Mouse (Mus musculus) liver, postnatal 0 days (tissue): ENCODE data around the gene Spdye4a. TPM values are rescaled to one million over a fixed set of nuclear protein-coding genes. Genes with fewer than 3 reads are reported as not detected.
A peak's percentile ranks its signal among the peaks of the same experiment; 100 is the strongest.
"Not testable (repeated sequence)": the region's sequence is repeated elsewhere in the genome, so short reads cannot be mapped to it uniquely, and the experiment has no call there.

Source experiments
- ATAC-seq: fragments of 200-750 bp; cut with Nextera tagmentation; 2 replicates; pipeline ENCODE4 v1.8.0; 2017; ENCODE audit warnings: mild to moderate bottlenecking, moderate library complexity
- DNase-seq: peaks from one replicate; pipeline ENCODE4 v3.0.0-alpha.2; 2016
- H3K27ac ChIP-seq: fragments of 300-500 bp; sonication (generic); 2 replicates; pipeline ENCODE4 v1.5.1; 2014; ENCODE audit warnings: antibody characterized with exemption, moderate library complexity, mild to moderate bottlenecking, low read depth
- H3K27me3 ChIP-seq: fragments of 300-500 bp; sonication (generic); 2 replicates; pipeline ENCODE4 v1.6.1; 2014; ENCODE audit warnings: low read length, control low read depth, mixed read lengths; ENCODE audit not compliant: insufficient read depth
- H3K36me3 ChIP-seq: fragments of 300-500 bp; sonication (generic); replicated peaks from 2 replicates; pipeline ENCODE4 v1.6.1; 2014; ENCODE audit warnings: mild to moderate bottlenecking, control low read depth, low read length, moderate library complexity, mixed read lengths; ENCODE audit not compliant: insufficient read depth
- H3K4me1 ChIP-seq: fragments of 300-500 bp; sonication (generic); 2 replicates; pipeline ENCODE4 v1.6.1; 2014; ENCODE audit warnings: antibody characterized with exemption, mild to moderate bottlenecking, control low read depth; ENCODE audit not compliant: insufficient read depth
- H3K4me2 ChIP-seq: fragments of 300-500 bp; sonication (generic); 2 replicates; pipeline ENCODE4 v1.6.1; 2014; ENCODE audit warnings: low read depth, mild to moderate bottlenecking, low read length, moderate library complexity, mixed read lengths
- H3K4me3 ChIP-seq: fragments of 300-500 bp; sonication (generic); 2 replicates; pipeline ENCODE4 v1.5.1; 2014; ENCODE audit warnings: low read depth, low read length
- H3K9ac ChIP-seq: fragments of 300-500 bp; sonication (generic); replicated peaks from 2 replicates; pipeline ENCODE4 v1.6.1; 2014; ENCODE audit warnings: mild to moderate bottlenecking, moderate library complexity
- H3K9me3 ChIP-seq: fragments of 300-500 bp; sonication (generic); 2 replicates; pipeline ENCODE4 v1.6.1; 2016; ENCODE audit warnings: mild to moderate bottlenecking, control low read depth, low read length, mixed read lengths
- CTCF ChIP-seq: sonication (generic); IDR thresholded peaks from 2 replicates; pipeline ENCODE4 v1.5.1; 2016; ENCODE audit warnings: antibody characterized with exemption, low read depth
- EP300 ChIP-seq: IDR thresholded peaks from 2 replicates; pipeline ENCODE4 v1.6.1; 2016; ENCODE audit warnings: antibody characterized with exemption, low read depth, mild to moderate bottlenecking
- WGBS: fragments of 180-500 bp; shearing (Covaris S2); extraction: QIAGEN DNeasy Blood & Tissue Kit; methylation state at CpG from one replicate; pipeline ENCODE4 v1.1.7; 2014; ENCODE audit not compliant: insufficient replicate concordance; 5-methylcytosine and 5-hydroxymethylcytosine counted together
- polyA plus RNA-seq: library from polyadenylated mRNA; unstranded; fragments of >200 nt; fragmentation: Nextera tagmentation; extraction: Ambion mirVana; gene quantifications from 2 replicates; pipeline ENCODE4 v1.2.1, GENCODE M21; 2015

Spdye4a gene
- polyA plus RNA-seq, 1 experiment from 2014 or later: not detected

GRCm38 (mm10) chr5:143213832-143214231 is 12.9 kb downstream of the Spdye4a start:
- no peak overlapping the region for H3K27ac ChIP-seq
- no peak for ATAC-seq
- H3K36me3 ChIP-seq: no peaks in the 10 kb centered on the region
- 63% methylated on average over 2 of the region's 2 CpGs for WGBS
- H3K9ac ChIP-seq: no peak overlapping the region
- no peaks in the 10 kb centered on the region for H3K27me3 ChIP-seq
- TF ChIP-seq CTCF: no peak
- no peak for TF ChIP-seq EP300
- no peaks in the 10 kb centered on the region for H3K4me1 ChIP-seq
- no peak overlapping the region for H3K4me2 ChIP-seq
- no peak for DNase-seq
- peaks cover 1% of the 10 kb centered on the region; the same call in 1 of the 2 replicates for H3K9me3 ChIP-seq
- no peak overlapping the region for H3K4me3 ChIP-seq

DNA sequence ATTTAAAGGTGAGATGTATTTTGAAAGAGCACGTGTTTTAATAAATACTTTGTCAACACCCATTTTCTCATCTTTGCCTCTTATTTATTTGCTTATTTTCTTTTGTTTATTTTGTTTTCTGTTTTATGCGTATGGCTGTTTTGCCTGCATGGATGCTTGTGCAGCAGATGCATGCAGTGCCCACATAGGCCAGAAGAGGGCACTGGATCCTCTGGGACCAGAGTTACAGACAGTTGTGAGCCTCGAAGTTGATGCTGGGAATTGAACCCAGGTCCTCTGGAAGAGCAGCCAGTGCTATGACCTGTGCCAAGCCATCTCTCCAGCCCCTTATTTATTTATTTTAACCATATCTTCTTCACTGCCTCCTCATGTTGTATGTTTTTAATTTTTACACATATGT is 21.7 kb downstream of the Spdye4a start:
- Histone ChIP-seq H3K4me2 (no peak overlapping the region), H3K36me3 (no peaks in the 10 kb centered on the region), H3K9me3 (peaks cover 5% of the 10 kb centered on the region; the same call in 1 of the 2 replicates), H3K9ac (no peak overlapping the region), H3K4me1 (no peaks in the 10 kb centered on the region), H3K27ac (no peak overlapping the region), H3K4me3 (no peak overlapping the region), H3K27me3 (no peaks in the 10 kb centered on the region)
- 72% methylated on average over 3 of the region's 3 CpGs for whole genome bisulfite sequencing
- DNase-seq: no peak
- TF ChIP-seq CTCF (peak; percentile 46), EP300 (no peak)
- no peak for ATAC-seq

DNA sequence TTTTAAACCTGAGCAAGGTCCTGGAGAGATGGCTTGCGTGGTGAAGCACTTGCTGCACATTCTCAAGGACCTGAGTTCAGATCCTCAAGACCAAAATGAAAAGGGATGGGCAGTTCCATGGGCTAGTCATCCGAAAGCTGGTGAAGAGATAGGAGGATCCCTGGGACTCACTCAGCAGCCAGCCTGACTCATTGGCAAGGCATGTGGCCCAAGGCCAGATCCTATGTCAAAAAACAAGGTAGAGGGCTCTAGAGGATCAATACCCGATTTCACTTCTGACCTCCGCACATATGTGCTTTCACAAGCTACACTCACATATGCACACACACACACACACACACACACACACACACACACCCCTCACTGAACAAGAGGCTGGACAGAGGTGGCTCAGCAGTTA is 30.2 kb downstream of the Spdye4a start:
- H3K4me1 ChIP-seq: no peaks in the 10 kb centered on the region
- no peak overlapping the region for H3K27ac ChIP-seq
- DNase-seq (no peak), ATAC-seq (no peak)
- no peak overlapping the region for H3K4me2 ChIP-seq
- TF ChIP-seq CTCF (no peak), EP300 (no peak)
- H3K27me3 ChIP-seq: no peaks in the 10 kb centered on the region
- WGBS: 62% methylated on average over 4 of the region's 4 CpGs
- H3K4me3 ChIP-seq: no peak overlapping the region
- no peaks in the 10 kb centered on the region for H3K9me3 ChIP-seq
- no peaks in the 10 kb centered on the region for H3K36me3 ChIP-seq
- no peak overlapping the region for H3K9ac ChIP-seq

DNA sequence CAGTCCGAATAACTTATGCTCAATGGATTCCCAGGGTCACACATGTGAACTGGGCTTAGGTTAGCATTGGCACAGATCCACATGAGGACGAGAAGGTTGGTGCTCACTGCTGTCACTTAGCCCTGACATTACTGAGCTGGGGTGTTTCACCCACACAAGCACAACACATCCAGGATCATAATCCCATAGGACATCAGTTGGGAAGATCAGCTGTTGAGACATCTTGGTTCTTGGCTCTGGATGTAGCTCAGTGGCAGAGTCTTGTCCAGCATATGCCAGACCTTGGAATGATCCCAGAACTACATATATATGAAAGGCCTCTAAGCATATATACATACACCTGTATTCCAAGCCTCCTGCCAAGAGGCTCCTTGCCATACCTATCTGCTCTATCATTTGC is 31.5 kb downstream of the Spdye4a start:
- Histone ChIP-seq H3K4me2 (no peak overlapping the region), H3K4me1 (no peaks in the 10 kb centered on the region), H3K27me3 (no peaks in the 10 kb centered on the region), H3K9ac (no peak overlapping the region), H3K36me3 (no peaks in the 10 kb centered on the region), H3K27ac (no peak overlapping the region), H3K4me3 (no peak overlapping the region), H3K9me3 (no peaks in the 10 kb centered on the region)
- no peak for TF ChIP-seq EP300
- TF ChIP-seq CTCF: no peak
- no peak for DNase-seq
- ATAC-seq: no peak
- WGBS: 52% methylated on average over 2 of the region's 2 CpGs

GRCm38 (mm10) chr5:143194747-143195146 is 31.9 kb downstream of the Spdye4a start:
- 60% methylated on average over 8 of the region's 8 CpGs for WGBS
- H3K36me3 ChIP-seq, H3K9me3 ChIP-seq, H3K27me3 ChIP-seq, H3K4me3 ChIP-seq, H3K4me2 ChIP-seq, ATAC-seq, H3K9ac ChIP-seq, H3K27ac ChIP-seq, H3K4me1 ChIP-seq, DNase-seq: not testable (repeated sequence)

GRCm38 (mm10) chr5:143192806-143193205 is 33.9 kb downstream of the Spdye4a start:
- ATAC-seq (no peak), DNase-seq (no peak)
- Histone ChIP-seq H3K27me3 (no peaks in the 10 kb centered on the region), H3K36me3 (no peaks in the 10 kb centered on the region), H3K9me3 (no peaks in the 10 kb centered on the region), H3K27ac (no peak overlapping the region), H3K9ac (no peak overlapping the region), H3K4me3 (no peak overlapping the region), H3K4me1 (no peaks in the 10 kb centered on the region), H3K4me2 (no peak overlapping the region)
- 80% methylated on average over 8 of the region's 8 CpGs for WGBS
- TF ChIP-seq CTCF (no peak), EP300 (no peak)

DNA sequence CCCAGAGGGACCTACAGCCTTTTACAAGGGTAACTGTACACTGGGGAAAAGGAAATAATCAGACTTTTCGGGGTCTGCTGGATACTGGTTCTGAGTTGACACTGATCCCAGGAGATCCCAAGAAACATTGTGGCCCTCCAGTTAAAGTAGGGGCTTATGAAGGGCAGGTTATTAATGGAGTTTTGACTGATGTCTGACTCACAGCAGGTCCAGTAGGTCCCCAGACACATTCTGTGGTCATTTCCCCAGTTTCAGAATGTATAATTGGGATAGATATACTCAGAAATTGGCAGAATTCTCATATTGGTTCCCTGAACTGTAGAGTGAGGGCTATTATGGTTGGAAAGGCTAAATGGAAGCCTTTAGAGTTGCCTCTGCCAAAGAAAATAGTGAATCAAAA is 38.7 kb downstream of the Spdye4a start:
- WGBS: no CpG with 5 or more reads among the region's 1 CpGs
- not testable (repeated sequence) for ATAC-seq

More for the DNA sequence above, 38.7 kb downstream of the Spdye4a start:
- not testable (repeated sequence) for H3K27me3 ChIP-seq, H3K9ac ChIP-seq, H3K4me2 ChIP-seq, H3K4me3 ChIP-seq, H3K4me1 ChIP-seq, H3K27ac ChIP-seq, H3K36me3 ChIP-seq, DNase-seq, H3K9me3 ChIP-seq
